Mouse (Mus musculus) kidney, adult 11 months (tissue): Measurements from ENCODE around the gene Map3k7.

ENCODE experiments used
- DNase-seq: peaks from one replicate; pipeline ENCODE4 v3.0.0; 2022

The Map3k7 gene

DNA sequence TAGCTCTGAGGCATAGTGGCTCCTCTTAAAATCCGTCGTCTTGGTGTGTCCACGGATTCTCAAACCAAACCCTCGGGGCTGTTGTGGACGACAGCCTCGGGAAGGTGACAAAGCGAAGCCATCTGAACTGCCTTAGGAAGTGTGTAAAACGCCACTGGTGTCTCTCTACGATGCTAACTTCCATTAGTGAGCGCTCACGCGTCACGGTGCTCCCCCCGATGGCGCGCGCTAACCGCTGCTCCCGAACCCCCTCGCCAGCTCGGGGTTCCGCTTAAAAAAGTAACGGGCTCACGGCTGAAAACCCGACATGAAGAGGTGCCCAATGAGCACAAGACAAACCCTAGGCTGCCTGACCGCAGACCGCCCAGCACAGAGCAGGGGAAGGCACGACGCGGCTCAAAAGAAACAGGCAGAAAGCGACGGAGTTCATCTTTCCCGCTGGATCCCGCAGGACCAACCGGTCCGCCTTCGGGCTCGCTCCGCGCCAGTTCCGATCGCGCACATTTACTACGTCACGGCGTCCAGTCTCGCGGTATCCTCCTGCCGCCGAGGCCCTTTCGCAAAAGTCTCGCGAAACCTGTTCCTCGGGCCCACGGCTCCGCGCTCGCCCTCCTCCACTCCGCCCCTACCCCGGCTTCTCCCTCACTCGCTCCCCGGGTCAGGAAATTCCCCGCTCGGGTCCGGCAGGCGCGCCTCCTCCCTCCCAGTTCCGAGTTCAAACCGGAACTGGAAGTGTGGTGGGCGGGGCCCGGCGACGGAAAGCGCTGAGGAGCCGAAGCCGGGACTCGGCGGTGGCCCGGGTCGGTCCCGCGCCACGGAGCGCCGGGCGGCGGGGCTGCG is at the start of gene Map3k7:
Map3k7 (plus strand) TSS at position 744 of the 840 bp plus-strand sequence.
- peak; percentile 91 for DNase-seq

DNA sequence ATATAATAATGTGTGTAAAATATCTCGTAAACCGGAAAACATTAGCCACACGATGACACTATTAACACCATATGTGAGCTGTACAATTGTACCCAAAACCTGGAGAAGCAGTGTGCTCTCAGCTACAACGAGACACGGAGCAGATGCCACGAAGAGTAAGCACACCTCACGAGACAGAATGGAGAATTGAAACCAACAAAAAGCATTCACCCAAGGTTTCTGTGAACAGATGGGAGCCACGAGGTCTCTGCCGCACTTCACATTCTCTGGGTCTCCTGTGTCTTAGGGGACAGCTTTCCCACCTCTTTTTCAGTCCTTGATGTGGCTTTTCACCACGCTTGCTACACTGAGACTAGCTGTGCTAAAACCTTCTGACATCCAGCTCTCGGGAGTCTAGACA is 48.8 kb upstream of the Map3k7 start:
- DNase-seq, result no peak

DNA sequence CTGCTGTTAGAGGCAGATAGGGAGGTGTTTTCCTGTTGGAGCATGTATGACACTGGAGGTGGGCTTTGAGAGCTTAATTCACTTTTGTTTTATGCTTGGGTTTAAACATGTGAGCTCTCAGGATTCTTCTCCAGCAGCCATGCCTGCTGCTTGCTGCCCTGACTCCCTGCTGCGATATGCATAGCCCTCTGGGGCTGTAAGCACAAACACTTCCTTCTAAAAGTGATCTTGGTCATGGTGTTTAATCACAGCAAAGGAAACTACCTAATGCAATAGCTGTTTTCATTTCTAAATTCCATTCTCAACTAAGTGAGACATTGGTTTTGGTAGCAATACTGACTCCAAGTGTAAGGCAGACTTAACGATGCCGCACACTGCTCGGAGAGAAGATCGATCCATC is 45.2 kb upstream of the Map3k7 start:
- DNase-seq, result no peak

DNA sequence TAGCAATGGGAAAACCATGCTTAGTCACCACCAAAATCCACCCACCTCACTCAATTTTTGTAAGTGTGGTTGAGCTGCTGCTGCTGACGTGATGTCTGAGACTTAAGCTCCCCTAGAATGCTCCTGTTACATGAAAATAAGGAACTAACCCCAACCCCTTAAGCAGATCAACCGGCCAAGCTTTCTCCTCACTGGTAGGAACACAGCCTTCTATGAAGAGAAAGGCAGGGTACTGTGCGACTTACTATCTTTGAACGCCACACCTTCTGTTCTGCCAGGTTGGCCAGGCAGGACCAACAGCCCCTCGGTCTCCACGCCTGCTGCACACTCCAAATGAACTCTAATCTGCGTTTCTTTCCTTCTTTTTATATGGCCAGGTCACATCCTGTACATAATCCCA is 41.7 kb upstream of the Map3k7 start:
- DNase-seq, result no peak

DNA sequence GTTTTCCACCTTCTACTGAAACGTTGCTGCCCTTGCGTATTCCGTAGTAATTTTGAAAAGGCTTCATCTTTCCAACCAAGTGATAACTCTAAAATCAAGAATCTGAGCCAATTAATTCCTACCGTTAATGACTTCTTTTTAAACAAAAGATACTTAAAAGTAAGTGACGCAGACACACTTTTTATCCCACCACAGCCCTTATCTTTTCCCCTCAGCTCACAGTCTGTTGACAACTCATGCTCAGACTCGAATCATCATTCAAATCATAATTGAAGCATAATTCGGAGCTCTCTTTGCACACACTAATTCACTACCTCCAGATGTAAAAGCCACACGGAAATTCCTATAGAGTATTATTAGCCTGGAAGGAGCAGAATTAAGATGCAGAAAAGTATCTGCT is 40.5 kb upstream of the Map3k7 start:
- DNase-seq, result no peak

DNA sequence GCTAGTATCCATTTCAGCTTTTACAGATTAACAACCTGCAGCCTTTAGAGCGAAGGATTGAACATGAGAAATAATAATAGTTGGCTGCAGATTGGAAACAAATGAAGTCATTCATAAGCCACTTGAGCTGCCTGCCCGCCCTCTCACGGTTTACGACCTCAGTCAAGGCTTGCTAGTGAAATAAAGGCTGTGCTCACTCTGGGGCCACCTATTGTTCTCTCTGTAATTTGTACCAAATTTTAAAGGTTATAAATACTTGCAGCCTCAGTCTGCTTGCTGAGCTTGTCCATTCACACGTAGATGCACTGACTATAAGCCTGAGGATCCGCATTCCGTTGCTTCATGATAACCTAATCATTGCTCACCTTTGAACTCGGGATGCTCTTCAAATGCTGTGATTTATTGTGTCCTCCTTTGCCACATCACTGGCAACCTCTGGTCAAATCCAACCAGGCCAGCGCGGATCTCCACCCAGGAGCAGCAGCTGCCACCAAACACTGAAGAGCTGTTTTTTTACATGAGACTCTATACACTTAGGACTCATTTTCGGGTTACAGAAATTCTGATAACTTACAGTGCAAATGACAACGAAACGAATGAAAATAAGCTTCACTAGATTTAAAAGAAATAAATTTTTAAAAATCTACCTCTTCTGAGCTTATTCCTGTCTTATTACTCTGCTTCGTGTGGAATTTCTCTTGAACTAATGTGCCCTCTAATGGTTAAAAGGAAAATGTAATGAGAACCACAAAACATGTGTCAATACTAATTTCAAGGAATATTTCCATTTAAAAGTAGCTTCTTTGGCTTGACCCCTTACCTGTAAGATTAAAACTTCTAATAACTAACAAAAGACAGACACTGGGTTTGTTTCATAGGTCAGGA is 39.4 kb upstream of the Map3k7 start:
- no peak for DNase-seq

DNA sequence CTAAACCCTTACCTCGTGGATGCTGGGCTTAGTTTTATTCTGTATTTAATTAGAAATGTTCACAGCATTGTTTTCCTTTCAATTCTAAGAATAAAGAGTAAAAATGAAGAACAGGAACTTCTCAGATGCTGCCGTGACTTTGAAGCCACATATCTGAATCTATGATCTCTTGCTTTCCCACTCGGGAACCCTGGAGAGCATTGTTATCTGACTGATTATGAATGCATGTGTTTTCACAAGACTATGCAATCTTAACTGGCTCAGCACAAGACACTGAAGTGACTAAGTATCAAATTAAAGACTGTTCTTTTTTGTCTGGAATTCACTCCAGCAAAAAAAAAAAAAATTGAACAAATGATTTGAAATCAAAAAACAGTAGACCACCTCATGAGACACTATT is 30.7 kb upstream of the Map3k7 start:
- no peak for DNase-seq

DNA sequence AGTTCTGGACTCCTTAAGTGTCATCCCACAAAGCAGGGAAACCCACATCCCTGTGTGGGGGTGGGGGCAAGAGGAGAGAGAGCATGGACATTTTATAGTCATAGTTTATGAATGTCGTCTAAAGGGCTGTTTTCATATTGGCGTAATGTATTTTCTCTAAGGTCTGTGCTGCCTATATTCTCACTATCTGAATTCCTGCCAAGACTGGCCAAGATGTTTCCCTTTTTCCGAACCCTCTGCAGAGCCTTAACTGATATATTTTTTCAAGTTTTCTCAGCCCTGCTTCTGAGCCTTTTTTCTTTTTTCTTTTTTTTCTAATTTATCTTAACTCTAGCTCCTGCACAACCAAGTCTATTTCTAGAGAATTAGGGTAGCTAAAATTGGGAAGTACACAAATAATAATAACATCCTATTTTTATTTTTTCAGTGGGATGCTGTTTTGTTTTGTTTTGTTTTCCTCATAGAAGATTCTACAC is 28.0 kb upstream of the Map3k7 start:
- DNase-seq, result no peak

DNA sequence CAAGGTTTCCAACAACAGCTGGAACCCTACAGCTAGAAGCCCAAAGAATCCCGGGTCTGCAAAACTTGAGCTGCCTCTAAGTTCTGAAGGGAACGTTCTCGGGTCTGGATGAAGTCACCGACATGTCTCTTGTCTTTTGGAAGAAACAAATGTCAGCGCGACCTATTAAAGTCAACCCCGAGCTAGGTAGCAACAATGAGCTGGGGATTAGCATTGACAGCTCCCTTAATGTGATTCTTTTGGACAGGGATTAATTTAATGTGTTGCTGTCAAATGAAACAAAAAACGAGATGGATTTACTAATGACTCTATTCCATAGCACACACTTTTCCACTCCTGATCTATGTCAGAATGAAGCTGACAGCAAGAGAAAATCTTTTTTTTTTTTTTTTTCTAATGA is 27.5 kb upstream of the Map3k7 start:
- no peak for DNase-seq

DNA sequence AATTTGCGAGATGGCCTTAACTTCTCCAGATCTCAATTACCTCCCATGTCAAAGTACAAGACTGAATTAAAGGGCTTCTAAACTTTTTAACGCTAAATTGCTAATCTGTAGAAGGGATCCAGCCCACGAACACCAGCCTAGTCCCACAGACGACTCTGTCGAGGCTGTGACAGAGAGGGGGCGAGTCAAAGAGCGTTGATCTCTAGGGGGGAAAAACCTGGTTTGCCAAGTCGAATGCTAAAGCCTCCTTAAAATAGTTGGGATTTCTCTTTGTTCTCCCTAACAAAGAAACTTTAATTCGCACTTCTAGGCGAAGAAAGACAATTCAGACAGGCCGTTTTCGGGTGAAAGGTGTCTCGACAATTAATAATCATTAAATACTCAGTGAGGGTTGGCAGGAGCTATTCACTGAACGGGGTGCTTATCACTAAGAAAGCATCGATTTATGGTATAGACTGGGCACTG is 27.0 kb upstream of the Map3k7 start:
- no peak for DNase-seq

DNA sequence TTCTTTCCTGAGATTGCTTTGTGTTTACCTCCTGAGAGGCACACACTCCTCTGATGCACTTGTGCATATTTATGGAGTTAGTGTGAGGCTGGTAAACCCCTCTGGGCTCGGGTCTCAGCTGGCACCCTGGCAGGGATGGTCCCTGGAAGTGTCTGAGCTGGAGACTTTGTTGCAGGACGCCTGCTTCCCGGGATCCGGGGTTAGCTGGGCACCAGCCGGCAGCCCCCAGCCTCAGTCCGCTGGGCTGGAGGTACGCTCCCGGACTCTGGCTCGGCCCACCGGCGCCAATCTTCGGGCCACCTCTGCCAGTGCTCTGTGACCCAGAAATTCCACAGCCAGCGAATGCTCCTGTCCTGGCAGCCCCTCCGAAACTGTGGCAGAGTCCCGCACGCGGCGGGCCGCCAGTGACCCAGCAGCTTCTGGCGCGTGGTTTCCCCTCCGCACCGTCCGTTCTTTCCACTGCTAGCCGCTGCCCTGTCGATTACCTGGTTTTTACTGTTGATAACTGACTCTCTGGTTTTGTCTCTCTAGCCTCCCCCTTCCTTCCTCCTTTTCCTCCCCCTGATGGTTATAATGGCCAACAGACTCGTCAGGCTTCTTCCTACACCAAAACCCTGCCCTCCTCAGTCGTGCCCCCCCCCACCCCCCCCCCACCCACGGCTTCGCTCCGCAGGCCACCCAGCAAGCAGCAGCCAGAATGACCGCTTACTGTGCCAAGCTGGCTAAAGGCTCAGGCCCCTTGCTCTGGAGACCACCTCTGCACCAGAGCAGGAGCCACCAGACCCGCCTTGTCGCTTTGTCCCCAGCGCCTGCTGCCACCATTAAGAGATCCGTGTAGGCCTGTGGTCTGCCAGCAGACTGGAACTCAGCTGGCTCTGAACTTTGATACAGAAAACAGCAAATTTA is 26.3 kb upstream of the Map3k7 start:
- DNase-seq, result no peak

DNA sequence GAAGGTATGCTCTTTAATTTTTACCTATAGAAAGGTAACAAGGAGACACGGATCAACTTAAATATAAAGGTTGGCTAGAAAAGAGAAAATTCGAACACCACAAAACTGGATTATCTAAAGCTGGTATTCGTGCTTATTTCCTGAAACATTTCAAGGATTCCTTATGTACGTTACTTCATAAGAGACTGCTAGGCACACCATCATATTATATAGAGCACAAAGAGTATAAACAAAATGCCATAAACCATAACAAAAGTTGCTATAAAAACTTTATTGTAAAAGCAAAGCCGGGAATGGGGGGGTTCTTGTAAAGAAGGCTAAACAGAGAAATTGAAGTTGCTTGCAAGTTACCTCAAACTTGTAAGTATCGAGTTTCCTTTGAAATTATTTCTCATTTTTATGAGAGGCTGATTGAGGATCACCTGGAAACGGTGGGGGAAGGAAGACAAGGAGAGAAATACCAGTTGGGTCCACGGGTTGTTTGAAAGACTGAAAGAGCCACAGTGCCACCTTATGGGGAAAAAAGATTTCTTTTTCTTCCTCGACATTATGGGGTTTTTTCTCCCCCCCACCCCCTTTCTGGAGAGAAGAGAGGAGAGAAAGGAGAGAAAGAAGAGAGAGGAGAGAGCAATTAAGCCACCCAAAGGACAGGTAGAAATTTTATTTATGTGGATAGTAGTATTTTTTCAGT is 25.3 kb upstream of the Map3k7 start:
- no peak for DNase-seq

DNA sequence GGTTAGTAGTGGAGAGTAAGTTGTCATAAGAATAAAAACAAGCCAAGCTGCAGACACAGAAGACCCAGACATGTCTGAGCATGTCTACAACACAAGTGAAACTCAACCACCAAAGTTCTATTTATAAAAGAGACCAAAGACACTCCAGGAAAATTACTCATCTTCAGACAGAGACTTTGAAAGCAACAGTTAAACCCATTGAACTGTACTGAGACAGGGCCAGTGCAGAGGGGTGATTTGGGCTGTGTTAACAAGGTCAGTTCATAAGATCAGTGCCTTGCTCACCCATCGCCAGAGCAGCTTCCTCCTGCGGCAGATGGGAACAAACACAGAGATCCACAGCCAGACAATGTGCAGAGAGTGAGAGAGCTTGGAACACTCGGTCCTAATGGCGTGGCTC is 22.3 kb upstream of the Map3k7 start:
- no peak for DNase-seq

DNA sequence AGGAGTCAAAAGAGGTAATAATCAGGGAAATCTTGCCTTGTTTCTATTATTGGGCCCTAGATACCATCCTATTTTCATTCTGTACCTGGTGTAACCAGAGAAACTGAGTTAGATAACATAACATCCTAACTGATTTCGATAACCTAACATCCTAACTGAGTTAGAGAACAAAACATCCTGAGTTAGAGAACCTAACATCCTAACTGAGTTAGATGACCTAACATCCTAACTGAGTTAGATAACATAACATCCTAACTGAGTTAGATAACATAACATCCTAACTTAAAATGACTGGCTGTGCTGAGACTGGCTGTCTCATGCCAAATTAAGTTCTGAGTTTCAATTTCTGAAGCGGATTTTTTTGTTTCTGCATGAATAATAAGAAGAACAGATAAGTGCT is 20.9 kb upstream of the Map3k7 start:
- no peak for DNase-seq

DNA sequence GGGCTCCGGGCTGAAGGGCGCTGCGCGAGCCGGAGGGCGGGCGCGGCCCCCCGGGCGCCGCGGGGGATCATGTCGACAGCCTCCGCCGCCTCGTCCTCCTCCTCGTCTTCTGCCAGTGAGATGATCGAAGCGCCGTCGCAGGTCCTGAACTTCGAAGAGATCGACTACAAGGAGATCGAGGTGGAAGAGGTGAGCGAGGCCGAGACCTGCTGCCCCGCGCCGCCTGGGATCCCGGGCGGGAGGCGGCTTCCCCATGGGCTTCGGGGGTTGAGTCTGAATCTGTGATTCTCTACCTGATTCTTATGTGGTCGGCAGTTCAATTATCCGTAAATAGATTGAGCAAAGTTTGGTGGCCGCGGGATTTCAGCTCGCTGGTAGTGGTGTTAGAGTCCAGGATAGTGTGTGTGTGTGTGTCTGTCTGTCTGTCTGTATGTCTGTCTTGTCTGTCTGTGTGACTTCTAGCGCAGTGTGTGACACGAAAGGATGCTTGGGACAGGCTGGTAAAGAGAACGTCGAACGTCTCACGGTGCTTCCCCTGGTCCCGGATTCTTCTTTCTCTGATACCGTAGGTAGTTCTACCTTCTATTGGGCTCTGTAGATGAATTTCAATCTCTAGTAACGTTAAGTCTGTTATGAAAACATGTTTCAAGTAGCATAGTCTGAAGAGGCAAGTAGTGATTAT is 438 bp downstream of the Map3k7 start:
- DNase-seq, result no peak

DNA sequence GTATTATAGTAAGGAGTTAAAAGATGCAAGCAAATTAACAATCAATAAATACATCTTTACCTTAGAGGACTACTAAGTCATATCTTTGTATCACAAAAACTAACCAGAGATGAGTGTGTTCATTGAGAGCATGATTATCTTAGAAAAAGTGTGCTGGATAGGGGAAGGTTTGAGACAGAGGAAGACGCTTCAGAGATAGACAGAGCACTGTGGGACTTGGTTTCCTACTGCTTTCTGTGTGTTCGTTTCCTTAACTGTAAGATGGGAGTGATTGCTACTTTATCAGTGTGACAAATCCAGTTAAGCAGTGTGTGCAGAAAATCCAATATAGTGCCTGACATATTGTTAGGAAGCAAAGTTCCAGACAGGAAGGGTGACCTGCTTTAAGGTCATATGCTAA is 1.3 kb downstream of the Map3k7 start:
- no peak for DNase-seq

DNA sequence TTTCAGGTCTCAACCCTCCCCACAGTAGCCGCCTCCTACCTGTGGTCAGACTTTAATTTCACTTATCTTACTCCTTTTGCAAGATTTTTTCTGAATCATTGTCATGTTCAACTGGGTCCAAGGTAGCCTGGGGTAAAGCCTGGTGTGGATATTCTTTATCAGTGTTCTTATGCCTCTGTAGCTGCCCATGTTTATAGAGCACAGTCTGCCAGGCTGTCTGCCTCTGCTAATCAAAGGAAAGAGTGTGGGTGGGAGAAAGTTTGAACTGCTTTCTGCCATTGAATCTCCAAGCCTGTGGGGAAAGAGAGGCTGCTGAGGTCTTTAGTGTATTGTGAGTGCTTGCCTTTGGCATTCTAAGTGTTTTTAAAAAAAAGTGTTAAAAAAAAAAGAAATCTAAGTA is 7.5 kb downstream of the Map3k7 start:
- DNase-seq, result no peak

DNA sequence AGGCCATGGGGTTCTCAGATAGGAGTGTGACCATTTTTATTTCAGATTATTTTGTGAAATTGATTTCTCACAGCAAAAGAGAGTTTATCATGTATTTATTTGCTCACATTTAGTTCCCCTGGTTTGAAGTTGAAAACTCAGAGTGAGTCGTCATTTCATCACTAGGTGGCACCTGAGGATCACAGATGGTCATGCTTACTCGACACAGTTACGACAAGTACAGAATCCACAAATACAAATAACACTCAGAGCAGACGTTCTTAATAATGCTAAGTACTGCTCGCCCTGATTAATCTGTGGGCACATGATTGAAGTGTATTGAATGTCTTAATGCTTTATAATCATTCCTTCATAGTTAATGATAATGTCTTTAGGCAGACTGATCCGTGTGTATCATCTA is 8.3 kb downstream of the Map3k7 start:
- DNase-seq, result no peak

DNA sequence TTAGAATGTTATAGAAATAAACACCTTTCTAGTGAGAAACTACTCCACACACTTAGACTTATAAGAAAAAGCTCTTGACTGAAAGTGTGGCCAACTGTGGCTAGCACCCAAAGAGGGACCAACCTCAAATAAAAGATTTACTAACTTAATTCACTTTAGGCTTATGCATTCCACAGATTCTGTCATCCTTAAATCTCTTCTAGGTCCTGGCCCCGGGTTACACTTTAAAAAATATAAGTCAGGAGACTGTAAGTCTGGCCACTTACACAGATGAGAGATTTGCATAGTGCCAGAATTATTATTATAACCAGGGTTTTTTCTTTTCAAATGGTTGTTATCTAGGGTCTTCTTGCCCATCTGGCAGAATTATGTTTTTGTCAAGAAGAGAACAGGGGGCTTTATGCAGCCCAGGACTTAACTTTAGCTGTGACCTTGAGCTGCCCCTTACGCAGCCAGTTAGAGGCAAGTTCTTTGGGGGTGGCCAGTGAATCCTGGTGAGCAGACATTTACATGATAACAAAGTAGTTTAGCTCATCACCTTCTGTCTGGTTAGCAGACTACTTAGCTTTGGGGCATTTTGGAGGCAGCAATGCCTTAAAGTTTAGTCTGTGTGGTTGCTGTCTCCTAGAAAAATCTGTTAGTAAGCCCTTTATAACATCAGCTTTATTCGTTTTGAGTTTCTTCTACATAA is 11.5 kb downstream of the Map3k7 start:
- DNase-seq, result no peak

DNA sequence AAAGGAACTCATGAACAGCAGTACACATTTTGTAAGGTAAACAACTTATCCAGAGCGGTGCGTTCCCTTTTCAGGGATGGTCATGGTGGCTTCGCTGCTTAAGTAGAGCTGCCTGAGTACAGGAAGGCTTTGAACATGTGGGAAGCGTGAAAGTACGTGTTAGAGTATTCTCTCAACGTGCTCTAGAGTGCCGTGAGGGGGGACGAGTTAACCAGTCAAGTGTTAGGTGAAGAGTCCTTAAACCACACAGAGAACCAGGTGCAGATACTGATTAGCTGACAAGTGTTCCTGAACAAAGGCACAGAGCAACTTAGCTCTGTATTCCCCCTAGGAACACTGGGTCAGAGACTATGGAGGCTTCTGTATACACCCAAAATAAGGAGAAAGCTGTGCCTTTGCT is 18.0 kb downstream of the Map3k7 start:
- no peak for DNase-seq

DNA sequence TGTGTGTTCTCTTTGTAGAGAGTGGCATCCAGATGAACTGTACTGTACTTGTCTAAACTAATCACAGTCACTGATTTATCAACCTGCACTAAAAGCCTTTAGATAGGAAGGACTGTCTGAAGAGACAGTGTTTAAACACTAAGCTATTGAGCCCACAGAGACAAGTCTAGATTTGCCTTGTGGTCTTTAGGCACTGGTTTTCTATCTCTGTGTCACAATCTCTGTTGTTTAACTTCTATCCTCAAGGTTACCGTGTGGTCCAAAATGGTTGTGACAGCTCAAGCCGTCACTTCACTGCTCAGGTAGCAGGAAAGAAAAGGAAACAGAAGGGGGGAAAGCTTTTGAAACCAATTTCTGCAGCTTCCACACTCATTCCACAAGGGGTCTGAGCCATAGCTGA is 29.5 kb downstream of the Map3k7 start:
- no peak for DNase-seq
